Mouse (Mus musculus): ENCODE data around the gene Cfap57.

DNA sequence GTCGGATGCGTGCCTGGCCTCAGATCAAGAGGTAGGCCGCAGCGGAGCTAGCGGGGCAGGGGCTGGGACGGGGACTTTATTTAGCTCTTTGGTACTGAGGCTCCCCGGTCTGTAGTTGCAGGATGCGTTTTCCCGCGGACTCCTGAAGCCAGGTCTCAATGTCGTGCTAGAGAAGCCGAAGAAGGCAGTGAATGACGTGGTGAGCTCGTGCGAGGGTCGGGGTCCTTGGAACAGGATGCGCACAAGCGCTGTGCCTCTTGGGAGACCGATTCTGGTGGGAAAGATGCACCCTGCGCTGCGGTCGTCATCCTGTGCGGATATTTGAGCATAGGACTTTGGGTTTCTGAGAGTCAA, 367 bp upstream of the Cfap57 start:
- TF ChIP-seq USF1 (IDR thresholded peaks at IDR 0.05; ENCODE audit: low read depth, low read length) (no peak), CTCF (conservative IDR thresholded peaks at IDR 0.05 in 1 of 2, IDR thresholded peaks at IDR 0.05 in 1 of 2; ENCODE audit: low read depth in 2 of 2, low read length in 2 of 2) (no peak), POLR2A (IDR thresholded peaks at IDR 0.05; ENCODE audit: low read depth, low read length) (no peak), ZKSCAN1 (IDR thresholded peaks at IDR 0.05; ENCODE audit: borderline replicate concordance, low read depth, low read length) (no peak), E2F4 (IDR thresholded peaks at IDR 0.05; ENCODE audit: insufficient replicate concordance, low read depth, low read length) (no peak), KAT2A (IDR thresholded peaks at IDR 0.05; ENCODE audit: insufficient replicate concordance, low read length) (no peak), JUND (conservative IDR thresholded peaks at IDR 0.05; ENCODE audit: low read depth, low read length) (no peak), ELF1 (IDR thresholded peaks at IDR 0.05; ENCODE audit: low read depth, low read length) (no peak), RCOR1 (conservative IDR thresholded peaks at IDR 0.05; ENCODE audit: low read depth, low read length) (no peak)
